Mouse (Mus musculus) cerebellum, postnatal 14 days (tissue): ENCODE measurements around the gene Ufsp2.

Experiments used
- DNase-seq, 2 experiments: peaks; one replicate each; pipeline ENCODE4 v3.0.0; 2021; ENCODE audit warnings: mixed read lengths in 2 of 2

Gene Ufsp2

GRCm38 (mm10) chr8:46022203-46022602, 46.9 kb downstream of the Ufsp2 start:
- no peak for DNase-seq

DNA sequence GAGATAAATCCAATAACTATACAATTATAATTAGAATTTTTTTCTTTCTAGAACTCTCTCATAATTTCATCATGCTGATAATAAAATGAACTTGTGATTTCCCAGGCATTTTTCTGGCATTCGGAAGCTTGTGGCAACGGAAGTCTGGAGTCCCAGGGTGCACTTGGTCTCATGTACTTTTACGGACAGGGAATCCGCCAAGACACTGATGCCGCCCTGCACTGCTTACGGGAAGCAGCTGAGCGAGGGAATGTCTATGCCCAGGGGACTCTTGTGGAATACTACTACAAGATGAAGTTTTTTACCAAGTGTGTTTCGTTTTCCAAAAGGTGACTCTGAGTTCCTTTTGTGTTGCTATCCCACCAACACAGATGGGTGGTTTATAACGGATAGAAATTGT, 47.4 kb downstream of the Ufsp2 start:
- no peak for DNase-seq

DNA sequence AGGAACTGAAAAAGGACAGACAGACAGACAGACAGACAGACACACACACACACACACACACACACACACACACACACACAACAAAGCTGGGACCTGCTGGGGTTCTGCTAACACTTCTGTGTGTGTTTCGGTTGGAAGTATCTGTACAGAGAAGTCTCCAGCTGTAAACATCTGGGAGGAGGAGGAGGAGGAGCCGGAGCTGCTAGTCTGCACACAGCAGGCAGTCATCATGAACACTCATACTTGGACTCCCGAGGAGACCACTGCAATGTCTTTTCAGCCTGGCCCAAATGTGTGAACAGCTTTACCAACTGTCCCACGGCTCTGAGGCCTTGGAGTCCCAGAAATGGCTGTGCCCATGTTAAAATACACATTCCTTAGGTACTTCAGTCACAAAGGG, 49.1 kb downstream of the Ufsp2 start:
- no peak for DNase-seq

DNA sequence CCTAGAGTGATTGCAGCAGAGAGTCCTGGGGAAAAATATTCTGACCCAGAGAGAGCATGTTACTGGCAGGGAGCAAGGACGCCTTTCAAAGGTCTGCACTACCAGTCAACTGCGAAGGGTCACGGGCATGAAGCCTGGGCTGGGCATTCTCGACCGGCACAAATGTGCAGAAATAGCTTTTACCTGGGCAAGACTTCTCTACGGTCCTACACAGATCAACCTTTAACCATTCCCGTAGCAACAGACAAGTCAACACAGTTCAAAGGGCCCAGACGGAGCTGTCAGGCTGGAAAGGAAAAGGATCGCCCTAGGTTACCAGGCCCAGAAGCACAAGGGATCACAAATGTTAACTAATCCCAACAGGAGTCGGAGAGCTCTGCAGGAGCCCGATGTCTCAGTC, 60.9 kb downstream of the Ufsp2 start:
- no peak for DNase-seq

- no peak for DNase-seq
Observed at GRCm38 (mm10) chr8:46039666-46040065, 64.3 kb downstream of the Ufsp2 start.

DNA sequence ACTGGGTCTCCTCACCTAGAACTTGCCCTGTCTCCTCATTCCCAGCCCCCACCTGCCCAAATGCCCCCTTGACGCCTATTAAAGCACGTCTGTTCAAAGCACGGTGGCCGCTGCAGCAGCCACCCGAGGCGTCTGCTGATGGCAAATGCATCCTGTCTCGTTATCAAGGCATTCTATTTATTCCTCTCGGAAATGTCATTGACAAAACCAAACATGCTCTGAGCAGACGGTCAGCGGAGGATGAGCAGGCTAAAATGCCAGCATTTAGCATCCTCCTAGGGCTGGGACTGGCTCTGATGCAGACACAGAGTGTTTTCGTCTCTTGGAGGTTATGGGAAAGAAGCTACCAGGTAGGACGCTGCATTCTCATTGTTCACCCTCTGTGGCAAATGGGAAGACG, 64.9 kb downstream of the Ufsp2 start:
- no peak for DNase-seq
